8 mouse cellular contexts compared by ENCODE assay signal in the genomic region with DNA sequence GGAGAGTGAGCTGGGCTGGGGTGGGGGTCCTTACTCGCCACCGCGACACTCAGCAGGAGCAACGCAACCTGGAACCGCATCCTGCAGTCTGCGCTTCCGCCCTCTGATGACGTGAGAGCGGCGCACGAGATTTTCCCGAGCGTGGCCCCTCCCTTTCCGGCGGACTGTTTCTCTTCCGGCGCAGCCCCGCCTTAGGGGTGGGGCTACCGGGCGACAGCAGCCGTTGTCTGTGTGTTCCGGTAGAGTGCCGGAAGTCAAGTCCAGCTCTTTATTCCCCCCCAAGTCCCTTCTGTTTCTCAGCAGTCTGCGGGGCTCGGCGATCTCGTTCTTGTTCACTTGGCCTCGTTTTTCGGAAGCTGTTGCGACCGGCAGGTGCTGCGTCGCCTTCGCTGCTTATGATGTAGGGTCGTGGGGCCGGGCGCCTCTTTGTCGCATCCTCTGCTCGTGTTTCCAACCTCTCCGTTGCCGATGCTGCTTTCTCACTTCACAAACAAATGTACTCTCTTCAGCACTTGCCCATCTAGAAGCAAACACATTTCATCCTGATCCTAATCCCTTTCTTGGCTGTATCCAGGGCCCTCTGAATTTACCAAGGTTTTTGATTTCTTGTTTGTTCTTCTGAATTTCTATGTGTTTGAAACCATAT. TPM values are rescaled to one million over a fixed set of nuclear protein-coding genes. Genes with fewer than 3 reads are reported as not detected.
DNase-seq lines count a peak whose midpoint lies in the region; ATAC-seq and TF ChIP-seq lines count a peak whose summit lies in the region.

A gene (minus strand): TSS at position 358 of the 646 bp plus-strand sequence.

- H3K9ac ChIP-seq in heart, embryonic 11.5 days (ENCODE audit: low read depth, low read length): peak within 1 kb of the TSS; percentile 81
- H3K9ac ChIP-seq in kidney, embryonic 16.5 days (replicated peaks; ENCODE audit: low read length): peak within 1 kb of the TSS; percentile 87
- H3K9ac ChIP-seq in liver, adult 2 months (ENCODE audit: low read depth, low read length): peak within 1 kb of the TSS; percentile 84

- peak; percentile 97 to 98 for DNase-seq in B cell, adult 2 months
- peak; percentile 98 for DNase-seq in brain, adult 2 months (ENCODE audit: low read depth, low spot score)
- DNase-seq in liver, adult 2 months (ENCODE audit: extremely low read depth, low read depth, low spot score): peak; percentile 83
- DNase-seq in splenic B cell, adult 2 months (ENCODE audit: low read depth, low spot score): peak; percentile 98

- peak; percentile 98 for ATAC-seq in erythroblast, adult 5-6 weeks (replicated peaks; ENCODE audit: low FRiP score, poor library complexity, severe bottlenecking)
- peak; percentile 94 for ATAC-seq in heart, embryonic 11.5 days (replicated peaks; ENCODE audit: insufficient number of reproducible peaks, low FRiP score, low TSS enrichment)
- ATAC-seq in kidney, embryonic 16.5 days (ENCODE audit: low FRiP score, low TSS enrichment): peak; percentile 97

- H3K27me3 ChIP-seq in heart, embryonic 11.5 days (ENCODE audit: control insufficient read depth, insufficient read depth, low read length): no peaks in the 10 kb centered on the region
- no peaks in the 10 kb centered on the region for H3K27me3 ChIP-seq in kidney, embryonic 16.5 days (ENCODE audit: insufficient read depth, low read length)
- no peaks in the 10 kb centered on the region for H3K27me3 ChIP-seq in liver, adult 2 months (ENCODE audit: control insufficient read depth, insufficient read depth, low read length)
- no peaks in the 10 kb centered on the region for H3K27me3 ChIP-seq in myocyte (ENCODE audit: control insufficient read depth, insufficient read depth, insufficient read length)
- no peaks in the 10 kb centered on the region for H3K27me3 ChIP-seq in splenic B cell, adult 2 months (ENCODE audit: control insufficient read depth, insufficient read depth, low read length, poor library complexity, severe bottlenecking)

- no peak for TF ChIP-seq CTCF in liver, adult 2 months (IDR thresholded peaks at IDR 0.05; ENCODE audit: low read depth, low read length)

- WGBS in heart, embryonic 11.5 days (ENCODE audit: insufficient replicate concordance): 0% methylated on average over 41 of the region's 41 CpGs
- WGBS in kidney, embryonic 16.5 days: under 1% methylated on average over 39 of the region's 41 CpGs
- WGBS in liver, adult 2 months: under 1% methylated on average over 41 of the region's 41 CpGs

- TF ChIP-seq POLR2A in liver, adult 2 months (IDR thresholded peaks at IDR 0.05; ENCODE audit: extremely low read depth, insufficient read depth, low read length): peak; percentile 97
- TF ChIP-seq POLR2A in myocyte (IDR thresholded peaks at IDR 0.05; ENCODE audit: insufficient read length, low read depth): peak; percentile 97

- H3K4me3 ChIP-seq in heart, embryonic 11.5 days (ENCODE audit: low read depth, low read length): peak within 1 kb of the TSS; percentile 85
- H3K4me3 ChIP-seq in kidney, embryonic 16.5 days (ENCODE audit: low read length): peak within 1 kb of the TSS; percentile 77
- H3K4me3 ChIP-seq in liver, adult 2 months (ENCODE audit: insufficient read depth, low read depth, low read length): peak within 1 kb of the TSS; percentile 79
- peak within 1 kb of the TSS; percentile 95 for H3K4me3 ChIP-seq in myocyte

- H3K4me2 ChIP-seq in heart, embryonic 11.5 days: peak within 1 kb of the TSS; percentile 97
- H3K4me2 ChIP-seq in kidney, embryonic 16.5 days (replicated peaks; ENCODE audit: low read depth, low read length): peak within 1 kb of the TSS; percentile 78
- peak within 1 kb of the TSS; percentile 97 for H3K4me2 ChIP-seq in myocyte (ENCODE audit: low read depth)

- H3K4me1 ChIP-seq in heart, embryonic 11.5 days (ENCODE audit: control insufficient read depth, insufficient read depth, low read length): peaks cover 23% of the 10 kb centered on the region
- H3K4me1 ChIP-seq in kidney, embryonic 16.5 days (ENCODE audit: insufficient read depth, low read length): peaks cover 41% of the 10 kb centered on the region
- H3K4me1 ChIP-seq in liver, adult 2 months (ENCODE audit: control insufficient read depth, insufficient read depth, low read length): peaks cover 33% of the 10 kb centered on the region

- H3K9me3 ChIP-seq in heart, embryonic 11.5 days (replicated peaks; ENCODE audit: control insufficient read depth, low read length): no peaks in the 10 kb centered on the region
- no peaks in the 10 kb centered on the region for H3K9me3 ChIP-seq in kidney, embryonic 16.5 days (ENCODE audit: low read length)

- peaks cover 16% of the 10 kb centered on the region; the same call in 1 of the 2 replicates for H3K79me2 ChIP-seq in liver, adult 2 months (ENCODE audit: control insufficient read depth, insufficient read depth, low read length)
- peaks cover 20% of the 10 kb centered on the region for H3K79me2 ChIP-seq in myocyte (ENCODE audit: control insufficient read depth, insufficient read depth)

- H3ac ChIP-seq in myocyte (ENCODE audit: control insufficient read depth, insufficient read length): peak within 1 kb of the TSS; percentile 44

- peak within 1 kb of the TSS; percentile 86 for H3K27ac ChIP-seq in heart, embryonic 11.5 days (ENCODE audit: low read depth, low read length)
- H3K27ac ChIP-seq in kidney, embryonic 16.5 days (ENCODE audit: low read length): peak within 1 kb of the TSS; percentile 92
- peak within 1 kb of the TSS; percentile 82 for H3K27ac ChIP-seq in liver, adult 2 months (replicated peaks; ENCODE audit: insufficient read depth, low read depth, low read length)

- peaks cover 7% of the 10 kb centered on the region; the same call in 1 of the 2 replicates for H3K36me3 ChIP-seq in heart, embryonic 11.5 days (ENCODE audit: control insufficient read depth, insufficient read depth, low read length)
- peaks cover 13% of the 10 kb centered on the region for H3K36me3 ChIP-seq in kidney, embryonic 16.5 days (ENCODE audit: insufficient read depth, low read length)
- H3K36me3 ChIP-seq in liver, adult 2 months (ENCODE audit: control insufficient read depth, insufficient read depth, low read length): peaks cover 24% of the 10 kb centered on the region
- H3K36me3 ChIP-seq in myocyte (ENCODE audit: control insufficient read depth, insufficient read depth): peaks cover 18% of the 10 kb centered on the region
- peaks cover 17% of the 10 kb centered on the region for H3K36me3 ChIP-seq in splenic B cell, adult 2 months (ENCODE audit: control insufficient read depth, insufficient read depth, low read length, poor library complexity, severe bottlenecking)

TF ChIP-seq in myocyte, 11 proteins besides CTCF, POLR2A, EP300 and RAD21:
- TF ChIP-seq MYOG (IDR thresholded peaks at IDR 0.05; ENCODE audit: control insufficient read depth in 1 of 3, insufficient read depth in 1 of 3, insufficient read length in 2 of 3, low read depth in 2 of 3) (no peak), TCF12 (IDR thresholded peaks at IDR 0.05; ENCODE audit: insufficient read depth, poor library complexity, severe bottlenecking) (no peak), POLR2AphosphoS2 (IDR thresholded peaks at IDR 0.05; ENCODE audit: insufficient read length, low read depth) (peak; percentile 99), REST (IDR thresholded peaks at IDR 0.05; ENCODE audit: insufficient read depth, insufficient read length) (no peak), TCF3 (IDR thresholded peaks at IDR 0.05; ENCODE audit: insufficient read length, low read depth) (no peak), MYOD1 (IDR thresholded peaks at IDR 0.05; ENCODE audit: control insufficient read depth in 1 of 3, insufficient read length in 2 of 3, low read depth in 2 of 3) (no peak)

RNA-seq across cellular contexts. Expression of the gene that starts here (rescaled TPM):
- total RNA-seq in erythroblast, adult 5-6 weeks (2015; ENCODE audit: low replicate concordance): 17.9 and 24.9 TPM in 2 replicates
- 19.8 and 20.2 TPM in 2 replicates for total RNA-seq in erythroblast, adult 5-6 weeks (2017; ENCODE audit: low replicate concordance)
- 25.3 and 31.0 TPM in 2 replicates for polyA plus RNA-seq in heart, embryonic 11.5 days (2014; fragmentation: Nextera tagmentation; extraction: Ambion mirVana)
- 43.3 and 46.3 TPM in 2 replicates for polyA plus RNA-seq in kidney, embryonic 16.5 days (2015; fragmentation: Nextera tagmentation; extraction: Ambion mirVana)
- 68.7 and 85.5 TPM in 2 replicates for total RNA-seq in liver, adult 2 months (2014; rRNA removed)
- 41.4 and 48.0 TPM in 2 replicates for polyA plus RNA-seq in liver, adult 2 months (2012; rRNA removed)
- polyA plus RNA-seq in myocyte (2012; fragmentation: generic; extraction: Trizol): 16.3 TPM

Comparison
In these comparisons a context has a peak if more than half of its experiments do, and no peak if none do; other contexts are left out.
1. Peak in every context shown above with its lines: DNase-seq, ATAC-seq, H3K4me3 ChIP-seq and H3K27ac ChIP-seq.